Mouse (Mus musculus) 416B (cell line): Measurements from ENCODE around the gene Kdelr1.
A peak's percentile ranks its signal among the peaks of the same experiment; 100 is the strongest.

Experiments
- DNase-seq: peaks from one replicate; pipeline ENCODE4 v3.0.0; 2011; ENCODE audit warnings: low read depth

Gene Kdelr1

DNA sequence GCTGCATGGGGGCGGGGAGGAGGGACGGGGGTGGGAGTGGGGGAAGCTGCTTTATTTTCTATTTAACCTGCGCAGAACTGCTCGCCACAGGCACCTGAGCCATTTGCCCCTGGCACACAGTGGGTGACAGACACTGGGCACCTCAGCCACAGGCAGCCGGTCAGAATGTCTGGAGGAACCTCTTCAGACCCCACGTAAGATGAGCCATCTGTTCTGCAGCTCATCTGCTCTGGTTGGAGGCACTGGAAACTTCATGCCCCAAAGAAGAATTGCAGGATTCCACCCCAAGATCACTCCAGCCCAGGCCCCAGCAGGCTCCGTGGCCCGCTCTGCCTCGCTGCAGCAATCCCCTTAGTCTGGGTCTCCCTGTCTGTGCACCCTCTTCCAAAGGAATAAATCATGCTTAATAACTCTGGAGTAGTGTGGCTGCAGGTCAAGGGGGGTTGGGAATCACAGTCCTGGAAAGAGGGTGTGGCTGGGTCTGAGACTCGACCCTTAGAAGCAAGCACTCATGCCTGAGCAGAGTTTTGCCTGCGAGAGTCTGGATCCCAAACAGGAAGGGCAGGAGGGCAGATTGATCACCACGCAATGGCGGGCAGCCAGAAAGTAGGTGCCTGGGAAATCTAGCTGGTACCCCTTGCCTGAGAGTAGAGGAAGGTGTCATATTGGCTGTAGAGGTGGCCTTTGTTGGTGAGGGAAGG lies 44.6 kb downstream of the Kdelr1 start:
- peak; percentile 22 for DNase-seq

DNA sequence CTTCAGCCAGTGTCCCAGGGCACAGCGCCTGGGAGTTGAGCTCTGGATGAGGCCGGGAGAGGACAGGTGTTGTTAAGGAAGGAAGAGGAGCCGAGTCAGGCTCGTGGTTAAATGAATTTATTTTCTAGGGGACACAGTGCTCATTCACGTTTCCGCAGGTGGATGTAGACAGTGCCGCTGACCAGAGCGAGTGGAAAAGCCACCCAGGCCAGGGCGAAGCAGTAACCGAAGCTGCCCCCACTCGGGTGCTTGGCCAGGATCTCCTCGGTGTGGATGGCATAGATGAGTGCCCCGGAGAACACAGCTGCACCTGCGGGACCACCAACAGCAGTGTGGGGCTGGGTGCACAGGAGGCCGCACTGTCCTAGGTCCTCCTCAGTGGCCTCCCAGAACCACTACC lies 45.4 kb downstream of the Kdelr1 start:
- no peak for DNase-seq

DNA sequence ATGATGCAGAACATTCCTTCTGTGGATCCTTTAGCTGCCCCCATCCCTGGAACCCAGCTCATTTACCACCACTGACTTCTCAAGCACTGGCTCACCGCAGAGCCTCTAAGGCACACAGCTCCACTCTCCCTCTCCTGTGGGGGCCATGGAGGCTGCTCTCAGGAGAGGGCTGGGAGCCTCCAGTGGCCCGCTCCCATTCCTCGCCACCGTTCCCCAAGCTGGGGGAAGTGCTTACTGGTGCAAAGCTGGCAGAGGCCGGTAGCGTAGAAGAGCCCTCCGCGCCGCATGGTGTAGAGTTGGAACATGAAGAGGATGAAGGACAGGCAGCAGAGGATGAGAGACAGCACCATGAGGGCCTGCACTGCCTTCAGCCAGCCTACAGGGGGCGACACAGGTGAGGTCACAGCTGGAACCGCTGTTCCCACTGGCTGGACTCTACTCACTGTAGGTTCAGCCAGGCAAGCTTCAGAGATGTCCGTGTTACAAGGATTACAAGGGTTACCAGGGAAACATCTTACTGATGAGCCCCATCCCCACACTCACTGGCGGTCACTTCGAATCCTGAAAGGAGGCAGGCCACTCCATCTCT lies 46.6 kb downstream of the Kdelr1 start:
- DNase-seq = peak; percentile 24

DNA sequence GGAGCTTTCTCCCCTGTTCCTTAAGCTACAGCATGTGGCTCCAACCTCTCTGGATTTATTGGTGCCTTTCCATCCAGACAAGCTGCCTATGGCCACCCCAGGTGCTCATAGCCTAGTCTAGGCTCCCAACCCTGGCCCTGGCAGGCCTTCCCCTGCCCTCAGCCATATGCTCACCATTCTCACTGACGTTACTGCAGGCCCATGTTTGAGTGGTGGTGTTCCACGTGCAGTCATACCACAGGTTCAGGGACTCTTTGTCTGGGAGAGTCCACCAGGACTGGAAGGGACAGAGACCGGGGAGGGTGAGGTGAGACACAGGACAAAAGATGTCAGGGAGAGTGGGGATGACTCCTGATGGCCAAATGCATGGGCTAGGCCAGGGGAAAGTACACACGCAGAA lies 47.2 kb downstream of the Kdelr1 start:
- DNase-seq = no peak

DNA sequence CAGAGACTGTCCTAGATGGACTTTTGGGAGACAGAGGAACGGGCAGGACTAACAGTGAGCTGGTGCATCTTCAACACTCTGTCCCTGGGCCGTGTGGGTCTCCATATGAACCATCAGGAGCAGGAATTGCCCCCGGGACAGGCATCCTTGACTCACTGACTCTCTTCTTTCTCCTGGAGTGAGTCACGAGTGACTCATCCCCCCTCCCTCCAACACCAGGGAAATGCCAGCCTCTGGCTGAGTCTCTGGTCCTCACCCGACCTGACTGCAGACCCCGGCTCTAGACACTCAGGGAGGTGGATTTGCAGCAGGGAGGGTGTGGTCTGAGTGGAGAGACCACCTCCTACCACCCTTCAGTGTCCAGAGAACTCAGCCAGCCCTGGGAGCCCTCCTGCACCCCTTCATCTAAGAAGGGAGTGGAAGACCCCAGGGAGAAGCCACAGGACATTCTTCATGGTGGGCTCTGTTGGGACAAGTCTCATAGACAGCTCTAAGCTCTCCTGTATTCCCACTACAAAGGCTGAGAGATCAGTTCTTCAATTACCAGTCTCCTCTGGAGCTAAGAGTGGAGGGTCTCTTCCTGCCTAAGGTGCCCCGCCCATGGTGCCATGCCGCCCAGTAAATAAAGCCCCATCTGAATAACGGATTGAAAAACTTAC lies 48.1 kb downstream of the Kdelr1 start:
- DNase-seq = peak; percentile 83

DNA sequence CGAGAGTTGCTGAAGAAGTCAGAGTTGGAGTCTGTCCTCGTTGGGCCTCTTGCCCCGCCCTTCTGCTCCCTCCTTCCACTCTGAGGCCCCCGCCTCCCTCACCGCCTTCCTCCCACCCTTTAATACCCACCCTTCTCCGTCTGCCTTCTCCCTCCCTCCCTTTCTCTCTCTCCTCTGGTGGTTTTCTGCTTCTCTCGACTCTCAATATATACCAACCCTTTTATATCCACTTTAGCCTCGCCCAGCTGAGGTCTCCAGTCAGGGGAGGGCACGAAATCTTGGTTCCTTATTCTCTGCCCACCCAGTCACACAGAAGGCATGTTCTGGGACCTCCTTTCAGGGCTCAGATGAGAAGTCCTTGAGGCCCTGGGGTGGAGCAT lies 48.7 kb downstream of the Kdelr1 start, which contains the start of gene Emp3:
Emp3 (minus strand) TSS at position 163 of the 380 bp plus-strand sequence.
- peak; percentile 94 for DNase-seq

DNA sequence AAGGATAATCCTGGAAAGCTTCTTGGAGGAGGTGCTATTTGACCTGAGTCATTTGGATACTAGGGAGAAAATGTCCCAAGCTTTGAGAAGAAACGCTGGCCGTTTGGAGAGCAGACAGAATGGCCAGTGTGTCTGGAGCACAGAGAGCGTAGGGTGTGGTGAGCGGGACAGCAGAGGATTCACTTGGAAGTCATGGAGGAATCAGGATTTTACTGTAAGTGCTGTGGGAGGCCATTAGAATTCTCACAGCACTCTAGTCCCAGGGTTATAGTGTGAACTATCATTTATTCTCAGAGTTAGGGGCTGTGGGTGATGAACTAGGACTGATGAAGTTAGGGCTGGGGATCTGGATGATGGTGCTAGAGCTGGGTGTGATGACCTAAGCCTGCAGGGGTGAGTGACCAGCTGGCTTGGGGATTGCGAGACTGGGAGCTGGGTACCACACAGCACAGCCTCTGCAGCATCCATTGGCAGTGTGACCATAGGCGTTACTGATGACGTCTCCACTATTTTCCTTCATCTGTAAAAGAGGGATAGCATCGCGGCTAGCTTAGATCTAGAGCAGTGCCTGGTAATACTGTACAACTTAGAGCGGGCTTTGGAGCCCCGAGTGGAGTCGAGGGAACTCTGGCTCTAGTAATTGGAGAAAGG lies 49.5 kb downstream of the Kdelr1 start:
- DNase-seq = peak; percentile 66

DNA sequence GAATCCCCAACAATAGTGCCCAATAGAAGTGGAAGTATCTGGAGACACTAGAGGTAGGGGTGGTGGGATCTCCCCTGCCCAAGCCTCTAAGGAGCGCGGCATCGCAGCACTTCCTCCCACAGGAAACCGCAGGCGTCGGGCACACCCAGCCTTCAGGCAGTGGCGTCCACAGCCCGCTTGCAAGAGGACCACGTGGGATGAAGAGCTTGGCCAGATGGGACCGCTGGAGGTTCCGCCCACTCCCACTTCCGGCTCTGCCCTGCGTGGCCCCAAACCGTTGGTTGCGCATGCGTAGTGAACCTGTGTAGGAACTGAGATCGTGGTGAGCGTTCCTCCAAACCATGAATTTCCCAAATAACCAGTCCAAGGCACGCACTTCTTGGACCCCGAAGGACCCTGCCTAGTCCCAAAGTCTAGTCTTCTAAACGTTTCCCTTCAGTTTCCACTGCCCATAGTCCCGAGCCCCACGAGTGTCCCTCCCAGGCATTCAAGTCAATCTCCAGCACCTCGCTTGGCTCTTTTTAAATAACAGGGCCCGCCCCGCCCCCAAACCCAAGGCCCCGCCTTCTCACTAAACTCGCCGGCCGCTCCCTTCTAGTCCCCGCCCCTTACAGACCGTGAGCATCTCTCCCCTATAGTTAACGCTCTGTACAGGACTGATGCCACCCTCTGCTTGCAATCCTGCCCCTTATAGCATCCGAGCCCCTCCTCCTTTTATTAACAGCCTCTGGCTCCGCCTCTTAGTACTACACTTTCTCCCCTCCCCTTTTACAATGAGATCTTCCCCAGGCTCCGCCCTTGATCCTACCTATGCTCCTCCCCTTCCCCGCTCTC lies 50.6 kb downstream of the Kdelr1 start:
- DNase-seq = peak; percentile 100

DNA sequence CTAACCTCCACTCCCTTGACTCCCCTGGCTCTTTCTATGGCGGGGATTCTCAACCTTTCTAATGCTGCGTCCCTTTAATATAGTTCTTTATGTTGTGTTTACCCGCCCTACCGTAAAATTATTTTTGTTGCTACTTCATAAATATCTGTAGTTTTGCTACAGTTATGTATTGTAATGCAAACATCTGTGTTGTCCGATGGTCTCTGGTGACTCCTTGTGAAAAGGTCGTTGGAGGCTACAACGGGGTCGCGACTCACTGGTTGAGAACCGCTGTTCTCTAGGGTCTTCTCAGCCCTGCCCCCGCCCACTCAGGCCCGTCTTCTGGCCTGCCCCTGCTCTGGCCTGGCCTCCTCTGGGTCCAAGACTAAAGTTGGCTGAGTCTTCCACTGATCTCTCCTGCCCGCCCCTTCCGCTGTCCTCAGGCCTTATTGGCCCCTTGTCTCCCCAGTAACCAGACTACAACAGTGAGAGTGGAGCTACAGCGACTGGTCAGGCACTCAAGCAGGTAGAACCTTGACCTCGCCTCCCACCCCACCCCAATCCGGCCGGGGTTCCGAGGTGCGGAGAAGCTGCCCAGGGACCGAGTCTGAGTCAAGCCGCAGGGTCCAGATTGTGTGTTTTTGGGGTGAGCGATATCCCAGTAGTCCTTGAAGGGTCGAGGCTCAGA lies 51.3 kb downstream of the Kdelr1 start, which contains the start of gene Ccdc114:
Ccdc114 (plus strand) TSS at position 311 of the 667 bp plus-strand sequence.
- DNase-seq = peak; percentile 94

DNA sequence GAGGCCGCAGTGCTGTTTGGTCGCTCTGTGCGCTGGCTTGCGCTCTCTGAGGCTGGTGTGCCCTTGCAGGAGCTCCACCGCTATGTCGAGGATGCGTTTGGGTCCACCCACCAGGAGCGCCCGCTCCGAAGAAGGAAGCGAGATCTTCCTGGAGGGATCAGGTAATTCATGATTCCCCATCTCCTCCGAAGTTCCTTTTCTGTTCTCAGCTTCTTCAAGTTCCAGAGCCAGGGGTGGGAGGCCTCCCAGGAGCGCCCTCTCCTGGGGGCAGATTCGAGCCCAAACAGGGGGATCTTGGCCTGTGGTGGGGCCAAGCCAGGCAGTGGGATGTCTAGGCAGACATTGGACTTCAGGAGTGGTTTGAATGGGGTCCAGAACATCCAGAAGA lies 51.9 kb downstream of the Kdelr1 start:
- peak; percentile 79 for DNase-seq

DNA sequence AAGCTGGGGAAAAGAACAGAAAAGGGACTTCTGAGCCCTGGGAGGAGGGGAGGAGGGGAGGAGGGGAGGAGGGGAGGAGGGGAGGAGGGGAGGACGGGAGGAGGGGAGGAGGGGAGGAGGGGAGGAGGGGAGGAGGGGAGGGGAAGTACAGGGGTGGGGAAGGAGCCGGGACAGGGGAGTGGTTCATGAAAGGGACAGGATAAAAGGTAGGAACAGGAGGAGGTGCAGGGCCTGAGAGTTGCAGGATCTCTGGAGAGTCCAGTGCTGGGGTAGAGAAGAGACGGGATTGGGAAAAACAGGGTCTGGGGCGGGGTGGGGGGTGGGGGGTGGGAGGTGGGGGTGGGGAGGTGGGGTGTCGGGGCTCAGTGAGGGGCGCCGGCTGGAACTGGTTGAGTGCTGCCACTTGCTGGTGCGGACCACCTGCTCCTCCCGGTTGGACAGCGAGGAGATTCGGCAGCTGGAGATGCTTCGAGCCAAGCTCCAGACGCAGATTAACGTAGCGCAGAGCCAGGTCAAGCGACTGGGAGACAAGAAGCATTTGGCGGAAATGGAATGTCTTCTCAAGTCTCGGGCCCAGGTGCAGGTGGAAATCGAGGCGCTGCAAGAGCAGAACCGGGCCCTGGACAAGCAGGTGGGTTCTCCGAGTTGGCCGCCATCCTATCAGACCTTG lies 56.2 kb downstream of the Kdelr1 start:
- no peak for DNase-seq

DNA sequence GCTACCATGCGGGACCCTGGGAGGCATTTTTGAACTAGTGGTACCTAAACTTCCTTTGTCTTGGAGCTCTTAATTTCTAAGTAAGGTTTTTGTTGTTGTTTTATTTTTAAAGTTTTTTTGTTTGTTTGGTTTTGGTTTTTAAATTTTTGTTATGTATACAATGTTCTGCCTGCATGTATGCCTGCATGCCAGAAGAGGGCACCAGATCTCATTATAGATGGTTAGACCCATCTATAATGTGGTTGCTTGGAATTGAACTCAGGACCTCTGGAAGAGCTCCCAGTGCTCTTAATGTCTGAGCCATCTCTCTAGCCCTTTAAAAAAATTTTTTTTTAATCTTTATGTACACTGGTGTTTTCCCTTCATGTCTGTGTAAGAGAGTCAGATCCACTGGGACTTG lies 57.1 kb downstream of the Kdelr1 start:
- no peak for DNase-seq
